In the genomic region with DNA sequence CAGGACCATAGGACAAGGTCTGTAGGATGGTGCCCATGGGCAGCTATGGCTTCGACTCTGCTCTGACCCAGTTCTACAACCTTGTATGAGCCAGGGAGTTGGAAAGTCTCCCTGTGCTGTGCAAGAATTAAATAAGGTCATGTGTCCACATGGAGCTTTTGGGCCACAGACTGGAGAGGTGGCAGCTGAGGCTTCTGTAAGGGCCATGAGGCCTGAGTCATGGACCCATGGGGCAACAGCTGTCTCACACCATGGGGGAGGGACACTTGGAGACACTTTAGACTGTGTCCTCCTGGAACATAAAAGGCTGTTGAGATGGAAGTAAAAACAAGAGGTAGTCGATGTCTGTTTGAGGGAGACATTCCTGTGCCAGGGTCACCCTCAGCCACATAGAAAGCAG, we compare ENCODE assay signal across 21 mouse cellular contexts.
DNase-seq lines count a peak whose midpoint lies in the region; ATAC-seq lines count a peak whose summit lies in the region.
"Had no signal": no experiment of that assay in that cellular context is flagged by ENCODE, and none has a peak within 500 bp of the region (broad histone marks: within the 10 kb centered on the region; RNA-seq: fewer than 3 reads in every experiment).

No protein-coding gene starts in this region.

- 90% methylated on average over 2 of the region's 2 CpGs for WGBS in midbrain, embryonic 11.5 days
- WGBS in midbrain, embryonic 13.5 days, result 91% methylated on average over 2 of the region's 2 CpGs

- H3K4me1 ChIP-seq in midbrain, embryonic 11.5 days (ENCODE audit: control insufficient read depth, insufficient read depth, low read length), result peaks cover 18% of the 10 kb centered on the region
- peaks cover 31% of the 10 kb centered on the region for H3K4me1 ChIP-seq in midbrain, embryonic 13.5 days (replicated peaks)

- H3K4me3 ChIP-seq in midbrain, embryonic 11.5 days (ENCODE audit: low read depth, low read length), result no peak overlapping the region
- no peak overlapping the region for H3K4me3 ChIP-seq in midbrain, embryonic 13.5 days (replicated peaks)
- H3K4me3 ChIP-seq: embryonic facial prominence, embryonic 12.5 days; heart, embryonic 10.5 days; hindbrain, embryonic 13.5 days; neural tube, embryonic 12.5 days had no signal

- no peaks in the 10 kb centered on the region for H3K9me3 ChIP-seq in midbrain, embryonic 11.5 days (ENCODE audit: control insufficient read depth, low read length)
- H3K9me3 ChIP-seq in midbrain, embryonic 13.5 days, result no peaks in the 10 kb centered on the region
- H3K9me3 ChIP-seq: embryonic facial prominence, embryonic 12.5 days; heart, embryonic 10.5 days; hindbrain, embryonic 13.5 days; neural tube, embryonic 12.5 days had no signal

- H3K9ac ChIP-seq in midbrain, embryonic 11.5 days (ENCODE audit: low read length), result no peak overlapping the region
- no peak overlapping the region for H3K9ac ChIP-seq in midbrain, embryonic 13.5 days (replicated peaks)
- H3K9ac ChIP-seq: embryonic facial prominence, embryonic 12.5 days; neural tube, embryonic 12.5 days had no signal

- H3K27me3 ChIP-seq in midbrain, embryonic 11.5 days (ENCODE audit: control insufficient read depth, insufficient read depth, low read length), result no peaks in the 10 kb centered on the region; the same call in 1 of the 2 replicates
- no peaks in the 10 kb centered on the region for H3K27me3 ChIP-seq in midbrain, embryonic 13.5 days
- H3K27me3 ChIP-seq: embryonic facial prominence, embryonic 12.5 days; neural tube, embryonic 12.5 days had no signal

- no peaks in the 10 kb centered on the region for H3K36me3 ChIP-seq in midbrain, embryonic 11.5 days (ENCODE audit: control insufficient read depth, insufficient read depth, low read length)
- H3K36me3 ChIP-seq in midbrain, embryonic 13.5 days, result no peaks in the 10 kb centered on the region
- H3K36me3 ChIP-seq: embryonic facial prominence, embryonic 12.5 days; heart, embryonic 10.5 days; hindbrain, embryonic 13.5 days; neural tube, embryonic 12.5 days had no signal

- H3K4me2 ChIP-seq in midbrain, embryonic 11.5 days, result no peak overlapping the region
- no peak overlapping the region for H3K4me2 ChIP-seq in midbrain, embryonic 13.5 days (replicated peaks)
- H3K4me2 ChIP-seq: embryonic facial prominence, embryonic 12.5 days; hindbrain, embryonic 13.5 days; liver, embryonic 11.5 days had no signal

- intact Hi-C loops in left cerebral cortex, postnatal 10 days (cut with DNase I), result no loop called here

- H3K27ac ChIP-seq in midbrain, embryonic 11.5 days (ENCODE audit: low read depth, low read length), result no peak overlapping the region
- H3K27ac ChIP-seq in midbrain, embryonic 13.5 days, result no peak overlapping the region
- H3K27ac ChIP-seq: embryonic facial prominence, embryonic 12.5 days; heart, embryonic 10.5 days; hindbrain, embryonic 13.5 days; neural tube, embryonic 12.5 days had no signal

- DNase-seq in cerebellum, adult 11-12 months, result no peak
- peak; percentile 80 for DNase-seq in midbrain, embryonic 11.5 days (ENCODE audit: low spot score, missing footprints)
- peak; percentile 32 for DNase-seq in gastrocnemius, postnatal 10 days
- no peak for DNase-seq in left cerebral cortex, postnatal 10 days (ENCODE audit: extremely low spot score in 1 of 2, low spot score in 2 of 2)
- DNase-seq in yolk sac, embryonic 10.5 days (ENCODE audit: low spot score), result no peak
- DNase-seq: B cell, adult 2 months; cerebellum, adult 9-10 months; kidney, adult 9 months; kidney, postnatal 25 days; lung, adult 18-20 months; lung, postnatal 14 days; spleen, adult 18-20 months; thymus, postnatal 4 days had no signal

- 0 out of 2 replicates have a peak, but pooled peaks have one; percentile 21 for ATAC-seq in cerebellum, adult (ENCODE audit: insufficient number of reproducible peaks, low FRiP score, low TSS enrichment)
- no peak for ATAC-seq in midbrain, embryonic 11.5 days (ENCODE audit: low FRiP score)
- no peak for ATAC-seq in midbrain, embryonic 13.5 days
- ATAC-seq: inflammation-experienced regulatory T-cells, adult 6 months had no signal

Comparison
In these comparisons a context has a peak if more than half of its experiments do, and no peak if none do; other contexts are left out.
1. DNase-seq: peak in midbrain, embryonic 11.5 days (single experiment) and gastrocnemius, postnatal 10 days (single experiment); none in cerebellum, adult 11-12 months (single experiment), left cerebral cortex, postnatal 10 days (0 of 2) and yolk sac, embryonic 10.5 days (single experiment).